Mouse (Mus musculus) neutrophil, adult 59 days (primary cell): ENCODE results near the gene Vmn1r10. TPM values are rescaled to one million over a fixed set of nuclear protein-coding genes. Genes with fewer than 3 reads are reported as not detected.

Experiments used
- total RNA-seq, 2 experiments: library from RNA; stranded (reverse); gene quantifications; 1 replicate in 1 of 2; 2 replicates in 1 of 2; pipeline ENCODE4 v1.2.4; 2023

Vmn1r10 gene
- total RNA-seq = not detected

GRCm38 (mm10) chr6:57109154-57109553 lies at the start of gene Vmn1r10:
Vmn1r10 (plus strand) TSS chr6:57109454.

GRCm38 (mm10) chr6:57066487-57066886 lies 42.8 kb upstream of the Vmn1r10 start, which contains the start of gene Vmn1r9:
Vmn1r9 (plus strand) TSS chr6:57066787.

GRCm38 (mm10) chr6:57133155-57133554 lies 23.9 kb downstream of the Vmn1r10 start, which contains the start of gene Vmn1r11:
Vmn1r11 (plus strand) TSS chr6:57133455.

GRCm38 (mm10) chr6:57156619-57157018 lies 47.4 kb downstream of the Vmn1r10 start, which contains the start of gene Vmn1r12:
Vmn1r12 (plus strand) TSS chr6:57156919.

Other genes with a start within 250 kb of the Vmn1r10 start
- 10 to 100 TPM; 33.8 to 39.9 TPM for gene Nt5c3, start 185.5 kb upstream of the Vmn1r10 start, total RNA-seq
- under 1 TPM in 1 of 2 experiments, not detected in 1; 0.24 TPM for gene Vmn1r4, start 185.4 kb upstream of the Vmn1r10 start, total RNA-seq
- not detected for gene Vmn1r5, start 139.2 kb upstream of the Vmn1r10 start, total RNA-seq
- not detected for gene Vmn1r6, start 112.2 kb upstream of the Vmn1r10 start, total RNA-seq
- gene Vmn1r7, start 84.1 kb upstream of the Vmn1r10 start, total RNA-seq = not detected
- gene Vmn1r8, start 77.2 kb upstream of the Vmn1r10 start, total RNA-seq = not detected
- not detected for gene Vmn1r9, start 42.7 kb upstream of the Vmn1r10 start, total RNA-seq
- not detected for gene Vmn1r11, start 24.0 kb downstream of the Vmn1r10 start, total RNA-seq
- gene Vmn1r12, start 47.5 kb downstream of the Vmn1r10 start, total RNA-seq = under 1 TPM; 0.09 to 0.20 TPM
- gene Vmn1r13, start 93.8 kb downstream of the Vmn1r10 start, total RNA-seq = not detected
- gene Vmn1r14, start 122.2 kb downstream of the Vmn1r10 start, total RNA-seq = not detected
- not detected for gene Vmn1r15, start 148.5 kb downstream of the Vmn1r10 start, total RNA-seq
- gene Vmn1r16, start 220.0 kb downstream of the Vmn1r10 start, total RNA-seq = not detected